Mouse (Mus musculus) kidney, embryonic 15.5 days (tissue): ENCODE results near the gene Rasl10b. TPM values are rescaled to one million over a fixed set of nuclear protein-coding genes. Genes with fewer than 3 reads are reported as not detected.
A peak's percentile ranks its signal among the peaks of the same experiment; 100 is the strongest.

Experiments used
- ATAC-seq: fragments of 200-750 bp; cut with Nextera tagmentation; replicated peaks from 2 replicates; pipeline ENCODE4 v1.8.0; 2017; ENCODE audit warnings: moderate TSS enrichment; ENCODE audit not compliant: low FRiP score
- H3K27ac ChIP-seq: fragments of 300-500 bp; sonication (generic); 2 replicates; pipeline ENCODE4 v1.5.1; 2015; ENCODE audit warnings: mild to moderate bottlenecking, inconsistent platforms
- H3K27me3 ChIP-seq: fragments of 300-500 bp; sonication (generic); 2 replicates; pipeline ENCODE4 v1.6.1; 2015; ENCODE audit warnings: inconsistent platforms
- H3K36me3 ChIP-seq: fragments of 300-500 bp; sonication (generic); 2 replicates; pipeline ENCODE4 v1.6.1; 2015; ENCODE audit warnings: inconsistent platforms
- H3K4me1 ChIP-seq: fragments of 300-500 bp; sonication (generic); 2 replicates; pipeline ENCODE4 v1.6.1; 2015; ENCODE audit warnings: inconsistent platforms
- H3K4me2 ChIP-seq: fragments of 300-500 bp; sonication (generic); 2 replicates; pipeline ENCODE4 v1.6.1; 2015; ENCODE audit warnings: moderate library complexity, mild to moderate bottlenecking, inconsistent platforms
- H3K4me3 ChIP-seq: fragments of 300-500 bp; sonication (generic); replicated peaks from 2 replicates; pipeline ENCODE4 v1.5.1; 2015; ENCODE audit warnings: mild to moderate bottlenecking, inconsistent platforms
- H3K9ac ChIP-seq: fragments of 300-500 bp; sonication (generic); 2 replicates; pipeline ENCODE4 v1.6.1; 2015; ENCODE audit warnings: mild to moderate bottlenecking, inconsistent platforms
- H3K9me3 ChIP-seq: fragments of 300-500 bp; sonication (generic); replicated peaks from 2 replicates; pipeline ENCODE4 v1.6.1; 2016; ENCODE audit warnings: inconsistent platforms
- WGBS: fragments of 180-500 bp; shearing (Covaris S2); methylation state at CpG from one replicate; pipeline ENCODE4 v1.1.7; 2015; ENCODE audit warnings: mixed read lengths; 5-methylcytosine and 5-hydroxymethylcytosine counted together
- polyA plus RNA-seq: library from polyadenylated mRNA; unstranded; fragments of >200 nt; fragmentation: Nextera tagmentation; extraction: Ambion mirVana; gene quantifications from 2 replicates; pipeline ENCODE4 v1.2.1, GENCODE M21; 2015

Gene Rasl10b
- polyA plus RNA-seq, 1 experiment from 2014 or later: 1.6 TPM

GRCm38 (mm10) chr11:83408242-83408641 lies 695 bp upstream of the Rasl10b start:
- H3K4me2 ChIP-seq: no peak overlapping the region
- no peak overlapping the region for H3K27ac ChIP-seq
- peaks cover 11% of the 10 kb centered on the region for H3K4me1 ChIP-seq
- H3K9ac ChIP-seq: no peak overlapping the region
- ATAC-seq: no peak
- H3K27me3 ChIP-seq: peaks cover 17% of the 10 kb centered on the region
- no peaks in the 10 kb centered on the region for H3K9me3 ChIP-seq
- H3K4me3 ChIP-seq: no peak overlapping the region
- H3K36me3 ChIP-seq: peaks cover 9% of the 10 kb centered on the region
- WGBS: 41% methylated on average over 8 of the region's 8 CpGs

- H3K36me3 ChIP-seq: no peaks in the 10 kb centered on the region
- peaks cover 11% of the 10 kb centered on the region for H3K4me1 ChIP-seq
- ATAC-seq: peak; percentile 43; the same call in 1 of the 2 replicates
- H3K4me2 ChIP-seq: peak overlapping the region; percentile 97
- peaks cover 17% of the 10 kb centered on the region for H3K27me3 ChIP-seq
- H3K9ac ChIP-seq: peak overlapping the region; percentile 71
- peak overlapping the region; percentile 76 for H3K4me3 ChIP-seq
- no peak overlapping the region for H3K27ac ChIP-seq
- WGBS: 2% methylated on average over 35 of the region's 40 CpGs
- no peaks in the 10 kb centered on the region for H3K9me3 ChIP-seq
Measured at GRCm38 (mm10) chr11:83409792-83410291, 905 bp downstream of the Rasl10b start.

- no peak for ATAC-seq
- no peak overlapping the region for H3K9ac ChIP-seq
- H3K9me3 ChIP-seq: no peaks in the 10 kb centered on the region
- WGBS: 56% methylated on average over 6 of the region's 6 CpGs
- peaks cover 18% of the 10 kb centered on the region for H3K27me3 ChIP-seq
- H3K4me3 ChIP-seq: no peak overlapping the region
- H3K27ac ChIP-seq: no peak overlapping the region
- no peaks in the 10 kb centered on the region for H3K36me3 ChIP-seq
- H3K4me2 ChIP-seq: 0 out of 2 replicates have a peak overlapping the region, but pooled peaks have one; percentile 97
- peaks cover 11% of the 10 kb centered on the region for H3K4me1 ChIP-seq
Measured at GRCm38 (mm10) chr11:83410510-83410909, 1.6 kb downstream of the Rasl10b start.

GRCm38 (mm10) chr11:83417080-83417479 lies 8.1 kb downstream of the Rasl10b start:
- no peak for ATAC-seq
- H3K9me3 ChIP-seq: no peaks in the 10 kb centered on the region
- H3K9ac ChIP-seq: no peak overlapping the region
- peaks cover 60% of the 10 kb centered on the region for H3K27me3 ChIP-seq
- H3K36me3 ChIP-seq: no peaks in the 10 kb centered on the region
- H3K27ac ChIP-seq: no peak overlapping the region
- no peak overlapping the region for H3K4me2 ChIP-seq
- peaks cover 7% of the 10 kb centered on the region; the same call in 1 of the 2 replicates for H3K4me1 ChIP-seq
- H3K4me3 ChIP-seq: no peak overlapping the region
- WGBS: 7% methylated on average over 5 of the region's 5 CpGs

GRCm38 (mm10) chr11:83417708-83418107 lies 8.8 kb downstream of the Rasl10b start:
- H3K4me3 ChIP-seq: no peak overlapping the region
- no peaks in the 10 kb centered on the region for H3K9me3 ChIP-seq
- H3K9ac ChIP-seq: no peak overlapping the region
- no peak overlapping the region for H3K4me2 ChIP-seq
- H3K36me3 ChIP-seq: no peaks in the 10 kb centered on the region
- H3K27ac ChIP-seq: no peak overlapping the region
- H3K27me3 ChIP-seq: peaks cover 61% of the 10 kb centered on the region
- WGBS: 80% methylated on average over 7 of the region's 7 CpGs
- ATAC-seq: no peak
- H3K4me1 ChIP-seq: peaks cover 7% of the 10 kb centered on the region; the same call in 1 of the 2 replicates

GRCm38 (mm10) chr11:83418566-83418965 lies 9.6 kb downstream of the Rasl10b start:
- Histone ChIP-seq H3K4me3 (0 out of 2 replicates have a peak overlapping the region, but pooled peaks have one; percentile 10), H3K36me3 (no peaks in the 10 kb centered on the region), H3K9me3 (no peaks in the 10 kb centered on the region), H3K27me3 (peaks cover 61% of the 10 kb centered on the region), H3K4me2 (peak overlapping the region; percentile 22), H3K4me1 (peaks cover 7% of the 10 kb centered on the region; the same call in 1 of the 2 replicates), H3K27ac (no peak overlapping the region), H3K9ac (no peak overlapping the region)
- 4% methylated on average over 38 of the region's 38 CpGs for WGBS
- peak; percentile 36; the same call in 1 of the 2 replicates for ATAC-seq

- Histone ChIP-seq H3K36me3 (no peaks in the 10 kb centered on the region), H3K4me2 (no peak overlapping the region), H3K4me1 (peaks cover 7% of the 10 kb centered on the region; the same call in 1 of the 2 replicates), H3K9ac (no peak overlapping the region), H3K27me3 (peaks cover 61% of the 10 kb centered on the region), H3K4me3 (no peak overlapping the region), H3K9me3 (no peaks in the 10 kb centered on the region), H3K27ac (no peak overlapping the region)
- ATAC-seq: no peak
- WGBS: 40% methylated on average over 4 of the region's 4 CpGs
Measured at GRCm38 (mm10) chr11:83420338-83420737, 11.4 kb downstream of the Rasl10b start.

- under 1% methylated on average over 9 of the region's 9 CpGs for WGBS
- H3K27ac ChIP-seq: no peak overlapping the region
- no peak for ATAC-seq
Measured at GRCm38 (mm10) chr11:83421305-83421704, 12.4 kb downstream of the Rasl10b start.

GRCm38 (mm10) chr11:83424681-83425080 lies 15.7 kb downstream of the Rasl10b start:
- Histone ChIP-seq H3K9me3 (no peaks in the 10 kb centered on the region), H3K4me2 (no peak overlapping the region), H3K4me1 (peaks cover 7% of the 10 kb centered on the region), H3K27me3 (peaks cover 71% of the 10 kb centered on the region), H3K4me3 (no peak overlapping the region), H3K9ac (no peak overlapping the region), H3K27ac (no peak overlapping the region), H3K36me3 (no peaks in the 10 kb centered on the region)
- WGBS: 9% methylated on average over 8 of the region's 8 CpGs
- ATAC-seq: no peak

More at GRCm38 (mm10) chr11:83421305-83421704, 12.4 kb downstream of the Rasl10b start:
- Histone ChIP-seq H3K4me3 (no peak overlapping the region), H3K4me2 (no peak overlapping the region), H3K36me3 (no peaks in the 10 kb centered on the region), H3K4me1 (peaks cover 7% of the 10 kb centered on the region; the same call in 1 of the 2 replicates), H3K27me3 (peaks cover 64% of the 10 kb centered on the region), H3K9ac (no peak overlapping the region), H3K9me3 (no peaks in the 10 kb centered on the region)

GRCm38 (mm10) chr11:83426964-83427363 lies 18.0 kb downstream of the Rasl10b start:
- Histone ChIP-seq H3K9me3 (no peaks in the 10 kb centered on the region), H3K36me3 (no peaks in the 10 kb centered on the region), H3K27me3 (peaks cover 61% of the 10 kb centered on the region), H3K4me1 (peaks cover 9% of the 10 kb centered on the region), H3K9ac (no peak overlapping the region), H3K4me2 (peak overlapping the region; percentile 31), H3K27ac (no peak overlapping the region), H3K4me3 (no peak overlapping the region)
- no peak for ATAC-seq
- 30% methylated on average over 17 of the region's 17 CpGs for WGBS

- Histone ChIP-seq H3K9ac (no peak within 1 kb of the TSS), H3K27ac (no peak within 1 kb of the TSS), H3K36me3 (no peaks in the 10 kb centered on the region), H3K4me2 (no peak within 1 kb of the TSS), H3K4me1 (peaks cover 9% of the 10 kb centered on the region), H3K27me3 (peaks cover 55% of the 10 kb centered on the region), H3K4me3 (no peak within 1 kb of the TSS), H3K9me3 (no peaks in the 10 kb centered on the region)
- no peak for ATAC-seq
- 55% methylated on average over 5 of the region's 5 CpGs for WGBS
Measured at GRCm38 (mm10) chr11:83429355-83429754, 20.4 kb downstream of the Rasl10b start, which contains the start of gene Gas2l2. Gene Gas2l2 (minus strand): TSS chr11:83429455.

GRCm38 (mm10) chr11:83432533-83432932 lies 23.6 kb downstream of the Rasl10b start:
- 72% methylated on average over 2 of the region's 2 CpGs for WGBS
- ATAC-seq: no peak
- Histone ChIP-seq H3K4me3 (no peak overlapping the region), H3K4me2 (no peak overlapping the region), H3K4me1 (peaks cover 5% of the 10 kb centered on the region), H3K9me3 (no peaks in the 10 kb centered on the region), H3K36me3 (no peaks in the 10 kb centered on the region), H3K9ac (no peak overlapping the region), H3K27me3 (peaks cover 37% of the 10 kb centered on the region), H3K27ac (no peak overlapping the region)

- no peak within 1 kb of the TSS for H3K27ac ChIP-seq
- no peaks in the 10 kb centered on the region for H3K9me3 ChIP-seq
- H3K9ac ChIP-seq: no peak within 1 kb of the TSS
- no peak within 1 kb of the TSS for H3K4me2 ChIP-seq
- H3K36me3 ChIP-seq: no peaks in the 10 kb centered on the region
- peaks cover under 1% of the 10 kb centered on the region; the same call in 1 of the 2 replicates for H3K4me1 ChIP-seq
- H3K4me3 ChIP-seq: no peak within 1 kb of the TSS
- no peak for ATAC-seq
- peaks cover 29% of the 10 kb centered on the region for H3K27me3 ChIP-seq
- whole genome bisulfite sequencing: 88% methylated on average over 1 of the region's 1 CpGs
Measured at GRCm38 (mm10) chr11:83437377-83437776, 28.4 kb downstream of the Rasl10b start, which contains the start of gene 1700020L24Rik. Gene 1700020L24Rik (plus strand): TSS chr11:83437677.
